Mouse (Mus musculus) thymus, postnatal 4 days (tissue): ENCODE results near the gene Eif3l.

Experiments used
- DNase-seq: peaks from one replicate; pipeline ENCODE4 v3.0.0; 2021

Gene Eif3l

GRCm38 (mm10) chr15:79128208-79128607 lies 53.2 kb downstream of the Eif3l start:
- DNase-seq, result peak; percentile 35

GRCm38 (mm10) chr15:79129311-79129710 lies 54.3 kb downstream of the Eif3l start:
- no peak for DNase-seq

GRCm38 (mm10) chr15:79130782-79131181 lies 55.8 kb downstream of the Eif3l start:
- DNase-seq, result no peak

GRCm38 (mm10) chr15:79131442-79131841 lies 56.5 kb downstream of the Eif3l start:
- no peak for DNase-seq

GRCm38 (mm10) chr15:79133191-79133661 lies 58.2 kb downstream of the Eif3l start:
- DNase-seq, result no peak

- no peak for DNase-seq
These were observed 59.7 kb downstream of the Eif3l start for GRCm38 (mm10) chr15:79134496-79135270.

GRCm38 (mm10) chr15:79135332-79135731 lies 60.4 kb downstream of the Eif3l start:
- no peak for DNase-seq

- no peak for DNase-seq
These were observed 61.0 kb downstream of the Eif3l start for GRCm38 (mm10) chr15:79135783-79136575.

GRCm38 (mm10) chr15:79139640-79140039 lies 64.7 kb downstream of the Eif3l start:
- DNase-seq, result no peak

- peak; percentile 97 for DNase-seq
These were observed 66.0 kb downstream of the Eif3l start, which contains the start of the genes Polr2f and 1700088E04Rik for GRCm38 (mm10) chr15:79140866-79141565. Gene Polr2f (plus strand): TSS chr15:79141009. Gene 1700088E04Rik (minus strand): TSS chr15:79141253.

GRCm38 (mm10) chr15:79141566-79141917 lies 66.6 kb downstream of the Eif3l start:
- DNase-seq, result no peak

GRCm38 (mm10) chr15:79143316-79143715 lies 68.3 kb downstream of the Eif3l start:
- no peak for DNase-seq
